Mouse (Mus musculus): Measurements from ENCODE around the gene Rtn4. TPM values are rescaled to one million over a fixed set of nuclear protein-coding genes. Genes with fewer than 3 reads are reported as not detected.

Gene Rtn4
- polyA plus RNA-seq, 1 experiment from 2014 or later, result 32.3 TPM

DNA sequence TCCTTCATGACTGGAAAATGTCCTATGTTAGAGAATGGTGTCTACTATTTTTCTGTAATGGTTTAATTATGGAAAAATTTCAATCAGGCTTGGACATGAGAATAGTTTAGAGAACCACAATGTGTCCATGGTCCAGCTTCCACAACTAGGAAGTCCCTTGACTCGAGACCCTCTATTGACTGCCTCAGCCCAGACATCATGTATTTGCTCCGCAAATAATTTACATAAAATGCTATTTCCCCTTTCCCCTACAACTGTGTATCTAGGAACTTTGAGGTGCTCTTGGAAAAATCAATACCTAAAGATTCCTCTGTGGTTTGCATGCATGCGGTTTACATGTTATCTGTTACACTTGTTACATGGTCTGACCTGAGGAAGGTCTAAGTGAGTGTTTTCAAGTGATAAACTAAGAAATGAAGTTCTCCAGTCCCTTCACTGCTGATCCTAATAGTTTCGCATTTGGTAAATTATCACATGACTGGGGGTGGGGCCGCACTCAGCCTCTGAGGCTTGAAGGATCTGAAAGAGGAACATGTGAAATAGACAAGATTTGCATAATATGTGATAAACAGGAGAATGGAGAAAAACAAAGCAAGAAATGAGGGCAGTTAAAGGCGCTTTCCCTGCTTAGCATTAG lies 94.0 kb downstream of the Rtn4 start:
- H3K4me2 ChIP-seq (ENCODE audit: low read depth, low read length), result no peak overlapping the region
- H3K9ac ChIP-seq (ENCODE audit: low read depth, low read length), result no peak overlapping the region
- ATAC-seq, result no peak
- H3K4me3 ChIP-seq (ENCODE audit: low read length), result no peak overlapping the region
- H3K9me3 ChIP-seq (ENCODE audit: control insufficient read depth, low read length), result no peaks in the 10 kb centered on the region
- H3K27ac ChIP-seq (ENCODE audit: low read length), result no peak overlapping the region
- H3K27me3 ChIP-seq (replicated peaks; ENCODE audit: control insufficient read depth, insufficient read depth, low read length), result no peaks in the 10 kb centered on the region
- no peaks in the 10 kb centered on the region for H3K4me1 ChIP-seq (ENCODE audit: control insufficient read depth, insufficient read depth, low read length)
- WGBS, result 84% methylated on average over 6 of the region's 6 CpGs
- H3K36me3 ChIP-seq (ENCODE audit: control insufficient read depth, insufficient read depth, low read length), result no peaks in the 10 kb centered on the region

DNA sequence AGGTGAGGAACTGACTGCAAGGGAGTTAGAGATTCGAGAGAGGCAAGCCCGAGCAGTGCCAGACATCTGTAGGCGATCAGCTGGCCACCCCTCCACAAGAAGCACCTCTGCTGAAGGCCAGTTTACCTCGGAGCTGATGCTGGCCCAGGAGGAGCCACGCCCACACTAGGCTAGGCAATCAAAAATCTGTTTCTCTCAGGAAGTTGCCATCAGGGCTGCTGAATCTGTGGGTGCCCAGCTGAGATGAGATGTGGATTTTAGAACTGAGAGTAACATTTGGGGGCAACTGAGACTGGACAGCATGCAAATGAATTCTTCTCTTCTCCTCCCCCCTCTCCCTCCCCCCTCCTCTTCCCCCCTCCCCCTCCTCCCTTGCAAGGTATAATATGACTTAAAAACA lies 94.7 kb downstream of the Rtn4 start:
- Histone ChIP-seq H3K4me1 (ENCODE audit: control insufficient read depth, insufficient read depth, low read length) (no peaks in the 10 kb centered on the region), H3K36me3 (ENCODE audit: control insufficient read depth, insufficient read depth, low read length) (no peaks in the 10 kb centered on the region), H3K27me3 (replicated peaks; ENCODE audit: control insufficient read depth, insufficient read depth, low read length) (no peaks in the 10 kb centered on the region), H3K9ac (ENCODE audit: low read depth, low read length) (no peak overlapping the region), H3K4me3 (ENCODE audit: low read length) (no peak overlapping the region), H3K9me3 (ENCODE audit: control insufficient read depth, low read length) (no peaks in the 10 kb centered on the region), H3K27ac (ENCODE audit: low read length) (no peak overlapping the region), H3K4me2 (ENCODE audit: low read depth, low read length) (no peak overlapping the region)
- no peak for ATAC-seq
- 15% methylated on average over 5 of the region's 5 CpGs for WGBS

DNA sequence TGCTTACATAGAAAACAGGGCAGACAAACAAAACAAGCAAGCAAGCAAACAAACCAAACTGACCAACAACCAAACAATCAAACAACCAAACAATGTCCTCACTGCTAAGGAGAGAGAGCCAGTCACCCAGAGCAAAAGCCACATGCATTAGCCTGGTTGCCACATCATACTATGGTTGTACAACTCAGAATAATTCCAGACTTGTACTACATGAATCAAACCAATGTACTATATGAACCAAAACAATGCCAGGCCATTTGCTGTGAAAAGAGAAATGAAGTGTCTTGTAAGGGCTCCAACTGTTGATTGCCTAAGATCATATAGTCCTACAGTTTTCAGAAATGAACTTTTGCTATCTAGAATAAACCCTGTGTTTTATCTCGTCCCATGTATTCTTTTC lies 95.8 kb downstream of the Rtn4 start:
- Histone ChIP-seq H3K9me3 (ENCODE audit: control insufficient read depth, low read length) (no peaks in the 10 kb centered on the region), H3K36me3 (ENCODE audit: control insufficient read depth, insufficient read depth, low read length) (no peaks in the 10 kb centered on the region), H3K9ac (ENCODE audit: low read depth, low read length) (no peak overlapping the region), H3K4me1 (ENCODE audit: control insufficient read depth, insufficient read depth, low read length) (no peaks in the 10 kb centered on the region), H3K27me3 (replicated peaks; ENCODE audit: control insufficient read depth, insufficient read depth, low read length) (no peaks in the 10 kb centered on the region), H3K4me2 (ENCODE audit: low read depth, low read length) (no peak overlapping the region), H3K27ac (ENCODE audit: low read length) (no peak overlapping the region), H3K4me3 (ENCODE audit: low read length) (no peak overlapping the region)
- WGBS, result 46% methylated on average over 1 of the region's 1 CpGs
- no peak for ATAC-seq

DNA sequence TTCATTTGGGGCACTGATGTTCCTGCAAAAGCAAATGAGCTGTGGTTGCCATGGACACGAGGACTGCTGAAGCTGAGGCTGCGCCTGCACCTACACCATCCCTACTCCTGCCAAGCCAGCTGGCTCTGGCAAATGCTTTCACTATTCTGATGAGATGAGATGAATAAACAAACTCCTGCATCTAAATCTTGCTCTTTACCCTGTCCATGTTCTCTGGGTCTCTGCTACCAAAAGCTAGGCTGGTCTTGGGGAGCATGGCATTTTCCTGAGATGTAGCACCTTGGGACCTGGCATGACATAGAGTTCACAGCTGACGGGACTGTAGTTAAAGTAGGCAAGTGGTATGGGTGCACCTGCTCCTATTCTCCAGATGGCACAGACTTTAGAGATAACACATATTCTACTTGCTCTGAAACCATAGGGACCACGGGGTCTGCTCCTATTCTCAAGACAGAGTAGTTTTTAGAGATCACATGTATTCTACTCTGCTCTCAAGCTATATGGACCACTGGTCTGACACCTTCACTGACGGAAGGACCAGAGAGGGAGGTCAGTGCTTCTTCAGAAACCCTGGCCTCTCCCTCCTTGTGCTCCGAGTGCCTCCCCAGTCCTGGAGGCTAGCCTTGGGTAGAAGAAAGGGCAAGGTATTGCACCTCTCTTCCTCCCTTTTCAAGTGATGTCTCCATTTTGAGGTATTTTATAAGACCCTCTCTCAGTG lies 96.3 kb downstream of the Rtn4 start:
- H3K9ac ChIP-seq (ENCODE audit: low read depth, low read length), result no peak overlapping the region
- H3K4me2 ChIP-seq (ENCODE audit: low read depth, low read length), result no peak overlapping the region
- no peaks in the 10 kb centered on the region for H3K9me3 ChIP-seq (ENCODE audit: control insufficient read depth, low read length)
- ATAC-seq, result no peak
- no peaks in the 10 kb centered on the region for H3K27me3 ChIP-seq (replicated peaks; ENCODE audit: control insufficient read depth, insufficient read depth, low read length)
- no peaks in the 10 kb centered on the region for H3K36me3 ChIP-seq (ENCODE audit: control insufficient read depth, insufficient read depth, low read length)
- no peak overlapping the region for H3K4me3 ChIP-seq (ENCODE audit: low read length)
- WGBS, result 78% methylated on average over 6 of the region's 6 CpGs
- no peak overlapping the region for H3K27ac ChIP-seq (ENCODE audit: low read length)
- H3K4me1 ChIP-seq (ENCODE audit: control insufficient read depth, insufficient read depth, low read length), result no peaks in the 10 kb centered on the region

DNA sequence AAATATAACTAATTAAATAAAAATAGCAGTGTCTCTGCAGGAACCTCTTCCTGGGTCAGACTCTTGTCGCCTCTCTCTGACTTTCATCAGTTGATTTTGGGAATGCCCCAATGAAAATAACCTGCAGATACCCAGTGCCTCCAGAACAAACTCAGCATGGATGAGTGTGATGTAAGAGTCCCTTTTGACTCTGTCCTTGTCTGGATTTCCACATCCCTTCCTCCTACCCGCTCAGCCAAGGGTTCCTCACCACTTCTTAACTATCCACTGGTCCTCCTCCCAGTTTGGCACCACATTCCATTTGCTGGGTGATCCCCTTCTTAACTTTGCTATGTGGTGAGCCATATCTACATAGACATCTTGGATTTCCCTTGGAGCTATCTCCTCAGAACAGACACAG lies 98.0 kb downstream of the Rtn4 start:
- Histone ChIP-seq H3K4me2 (ENCODE audit: low read depth, low read length) (no peak overlapping the region), H3K9ac (ENCODE audit: low read depth, low read length) (no peak overlapping the region), H3K36me3 (ENCODE audit: control insufficient read depth, insufficient read depth, low read length) (no peaks in the 10 kb centered on the region), H3K27ac (ENCODE audit: low read length) (no peak overlapping the region), H3K4me3 (ENCODE audit: low read length) (no peak overlapping the region), H3K9me3 (ENCODE audit: control insufficient read depth, low read length) (no peaks in the 10 kb centered on the region), H3K4me1 (ENCODE audit: control insufficient read depth, insufficient read depth, low read length) (no peaks in the 10 kb centered on the region), H3K27me3 (replicated peaks; ENCODE audit: control insufficient read depth, insufficient read depth, low read length) (no peaks in the 10 kb centered on the region)
- no peak for ATAC-seq
- WGBS, result 85% methylated on average over 2 of the region's 2 CpGs

Other genes with a start within 250 kb of the Rtn4 start
- gene Prorsd1, start 177.9 kb upstream of the Rtn4 start, polyA plus RNA-seq (2015; fragmentation: Nextera tagmentation; extraction: Ambion mirVana), result 21.1 and 22.9 TPM in 2 replicates
- 45.7 and 47.4 TPM in 2 replicates for gene Mtif2, start 166.5 kb upstream of the Rtn4 start, polyA plus RNA-seq (2015; fragmentation: Nextera tagmentation; extraction: Ambion mirVana)
- gene Clhc1, start 145.0 kb upstream of the Rtn4 start, polyA plus RNA-seq (2015; fragmentation: Nextera tagmentation; extraction: Ambion mirVana), result 0.15 and 0.23 TPM in 2 replicates
- gene Rps27a, start 144.8 kb upstream of the Rtn4 start, polyA plus RNA-seq (2015; fragmentation: Nextera tagmentation; extraction: Ambion mirVana), result 938 and 1,006 TPM in 2 replicates
- 0.09 and 0.12 TPM in 2 replicates for gene 4931440F15Rik, start 132.7 kb downstream of the Rtn4 start, polyA plus RNA-seq (2015; fragmentation: Nextera tagmentation; extraction: Ambion mirVana)